Mouse (Mus musculus): Measurements from ENCODE around the gene Ampd3. TPM values are rescaled to one million over a fixed set of nuclear protein-coding genes. Genes with fewer than 3 reads are reported as not detected.

Gene Ampd3
- polyA plus RNA-seq, 1 experiment from 2014 or later, result 3.6 TPM

- Histone ChIP-seq H3K9me3 (replicated peaks; ENCODE audit: control insufficient read depth, low read length) (no peaks in the 10 kb centered on the region), H3K4me1 (ENCODE audit: control insufficient read depth, insufficient read depth, low read length) (no peaks in the 10 kb centered on the region; the same call in 1 of the 2 replicates), H3K36me3 (ENCODE audit: control insufficient read depth, insufficient read depth, low read length) (no peaks in the 10 kb centered on the region), H3K4me3 (ENCODE audit: low read depth, low read length) (no peak overlapping the region), H3K4me2 (ENCODE audit: low read length) (no peak overlapping the region), H3K27ac (ENCODE audit: low read depth, low read length) (no peak overlapping the region), H3K9ac (ENCODE audit: low read length) (no peak overlapping the region), H3K27me3 (replicated peaks; ENCODE audit: control insufficient read depth, insufficient read depth, low read length) (no peaks in the 10 kb centered on the region)
- 85% methylated on average over 8 of the region's 8 CpGs for WGBS
- DNase-seq (ENCODE audit: low spot score) (no peak), ATAC-seq (no peak)
Measured at GRCm38 (mm10) chr7:110784965-110785364, 17.0 kb downstream of the Ampd3 start.

GRCm38 (mm10) chr7:110785741-110786146, 17.7 kb downstream of the Ampd3 start:
- H3K4me1 ChIP-seq (ENCODE audit: control insufficient read depth, insufficient read depth, low read length), result no peaks in the 10 kb centered on the region; the same call in 1 of the 2 replicates
- H3K4me2 ChIP-seq (ENCODE audit: low read length), result no peak overlapping the region
- DNase-seq (ENCODE audit: low spot score), result no peak
- H3K9ac ChIP-seq (ENCODE audit: low read length), result no peak overlapping the region
- no peak for ATAC-seq
- H3K27me3 ChIP-seq (replicated peaks; ENCODE audit: control insufficient read depth, insufficient read depth, low read length), result no peaks in the 10 kb centered on the region
- H3K27ac ChIP-seq (ENCODE audit: low read depth, low read length), result no peak overlapping the region
- no peak overlapping the region for H3K4me3 ChIP-seq (ENCODE audit: low read depth, low read length)
- 83% methylated on average over 3 of the region's 3 CpGs for WGBS
- H3K9me3 ChIP-seq (replicated peaks; ENCODE audit: control insufficient read depth, low read length), result no peaks in the 10 kb centered on the region
- no peaks in the 10 kb centered on the region for H3K36me3 ChIP-seq (ENCODE audit: control insufficient read depth, insufficient read depth, low read length)

- H3K4me1 ChIP-seq (ENCODE audit: control insufficient read depth, insufficient read depth, low read length), result no peaks in the 10 kb centered on the region
- no peaks in the 10 kb centered on the region for H3K27me3 ChIP-seq (replicated peaks; ENCODE audit: control insufficient read depth, insufficient read depth, low read length)
- no peak overlapping the region for H3K4me2 ChIP-seq (ENCODE audit: low read length)
- no peak overlapping the region for H3K4me3 ChIP-seq (ENCODE audit: low read depth, low read length)
- no peak for ATAC-seq
- H3K9me3 ChIP-seq (replicated peaks; ENCODE audit: control insufficient read depth, low read length), result no peaks in the 10 kb centered on the region
- no peak for DNase-seq (ENCODE audit: low spot score)
- no peak overlapping the region for H3K9ac ChIP-seq (ENCODE audit: low read length)
- H3K36me3 ChIP-seq (ENCODE audit: control insufficient read depth, insufficient read depth, low read length), result no peaks in the 10 kb centered on the region
- H3K27ac ChIP-seq (ENCODE audit: low read depth, low read length), result no peak overlapping the region
- WGBS, result 77% methylated on average over 6 of the region's 6 CpGs
Measured at GRCm38 (mm10) chr7:110787310-110787709, 19.3 kb downstream of the Ampd3 start.

GRCm38 (mm10) chr7:110790878-110791277, 22.9 kb downstream of the Ampd3 start:
- Histone ChIP-seq H3K9me3 (replicated peaks; ENCODE audit: control insufficient read depth, low read length) (no peaks in the 10 kb centered on the region), H3K27ac (ENCODE audit: low read depth, low read length) (no peak overlapping the region), H3K4me1 (ENCODE audit: control insufficient read depth, insufficient read depth, low read length) (no peaks in the 10 kb centered on the region), H3K4me3 (ENCODE audit: low read depth, low read length) (no peak overlapping the region), H3K27me3 (replicated peaks; ENCODE audit: control insufficient read depth, insufficient read depth, low read length) (no peaks in the 10 kb centered on the region), H3K36me3 (ENCODE audit: control insufficient read depth, insufficient read depth, low read length) (no peaks in the 10 kb centered on the region), H3K4me2 (ENCODE audit: low read length) (no peak overlapping the region), H3K9ac (ENCODE audit: low read length) (no peak overlapping the region)
- ATAC-seq (no peak), DNase-seq (ENCODE audit: low spot score) (no peak)
- WGBS, result 88% methylated on average over 8 of the region's 8 CpGs

- H3K27ac ChIP-seq (ENCODE audit: low read depth, low read length), result no peak overlapping the region
- H3K36me3 ChIP-seq (ENCODE audit: control insufficient read depth, insufficient read depth, low read length), result no peaks in the 10 kb centered on the region
- no peak overlapping the region for H3K4me2 ChIP-seq (ENCODE audit: low read length)
- H3K4me3 ChIP-seq (ENCODE audit: low read depth, low read length), result no peak overlapping the region
- DNase-seq (ENCODE audit: low spot score) (no peak), ATAC-seq (no peak)
- H3K9me3 ChIP-seq (replicated peaks; ENCODE audit: control insufficient read depth, low read length), result no peaks in the 10 kb centered on the region
- no peak overlapping the region for H3K9ac ChIP-seq (ENCODE audit: low read length)
- no peaks in the 10 kb centered on the region for H3K4me1 ChIP-seq (ENCODE audit: control insufficient read depth, insufficient read depth, low read length)
- no peaks in the 10 kb centered on the region for H3K27me3 ChIP-seq (replicated peaks; ENCODE audit: control insufficient read depth, insufficient read depth, low read length)
- 81% methylated on average over 5 of the region's 5 CpGs for WGBS
Measured at GRCm38 (mm10) chr7:110792201-110792600, 24.2 kb downstream of the Ampd3 start.

- no peak for ATAC-seq
- no peak overlapping the region for H3K4me2 ChIP-seq (ENCODE audit: low read length)
- H3K9me3 ChIP-seq (replicated peaks; ENCODE audit: control insufficient read depth, low read length), result no peaks in the 10 kb centered on the region
- H3K27me3 ChIP-seq (replicated peaks; ENCODE audit: control insufficient read depth, insufficient read depth, low read length), result no peaks in the 10 kb centered on the region
- H3K9ac ChIP-seq (ENCODE audit: low read length), result no peak overlapping the region
- no peak for DNase-seq (ENCODE audit: low spot score)
- WGBS, result 86% methylated on average over 2 of the region's 2 CpGs
- no peak overlapping the region for H3K27ac ChIP-seq (ENCODE audit: low read depth, low read length)
- H3K36me3 ChIP-seq (ENCODE audit: control insufficient read depth, insufficient read depth, low read length), result no peaks in the 10 kb centered on the region
- no peak overlapping the region for H3K4me3 ChIP-seq (ENCODE audit: low read depth, low read length)
- no peaks in the 10 kb centered on the region for H3K4me1 ChIP-seq (ENCODE audit: control insufficient read depth, insufficient read depth, low read length)
Measured at GRCm38 (mm10) chr7:110792834-110793233, 24.8 kb downstream of the Ampd3 start.

GRCm38 (mm10) chr7:110794722-110795121, 26.7 kb downstream of the Ampd3 start:
- Histone ChIP-seq H3K4me3 (ENCODE audit: low read depth, low read length) (no peak overlapping the region), H3K9ac (ENCODE audit: low read length) (no peak overlapping the region), H3K4me1 (ENCODE audit: control insufficient read depth, insufficient read depth, low read length) (no peaks in the 10 kb centered on the region), H3K27ac (ENCODE audit: low read depth, low read length) (no peak overlapping the region), H3K4me2 (ENCODE audit: low read length) (no peak overlapping the region), H3K27me3 (replicated peaks; ENCODE audit: control insufficient read depth, insufficient read depth, low read length) (no peaks in the 10 kb centered on the region), H3K36me3 (ENCODE audit: control insufficient read depth, insufficient read depth, low read length) (no peaks in the 10 kb centered on the region), H3K9me3 (replicated peaks; ENCODE audit: control insufficient read depth, low read length) (no peaks in the 10 kb centered on the region)
- no peak for ATAC-seq
- WGBS, result 75% methylated on average over 4 of the region's 4 CpGs
- no peak for DNase-seq (ENCODE audit: low spot score)

- WGBS, result 77% methylated on average over 12 of the region's 12 CpGs
- no peak overlapping the region for H3K9ac ChIP-seq (ENCODE audit: low read length)
- H3K27me3 ChIP-seq (replicated peaks; ENCODE audit: control insufficient read depth, insufficient read depth, low read length), result no peaks in the 10 kb centered on the region
- no peaks in the 10 kb centered on the region for H3K4me1 ChIP-seq (ENCODE audit: control insufficient read depth, insufficient read depth, low read length)
- H3K4me2 ChIP-seq (ENCODE audit: low read length), result no peak overlapping the region
- H3K9me3 ChIP-seq (replicated peaks; ENCODE audit: control insufficient read depth, low read length), result no peaks in the 10 kb centered on the region
- no peaks in the 10 kb centered on the region for H3K36me3 ChIP-seq (ENCODE audit: control insufficient read depth, insufficient read depth, low read length)
- no peak overlapping the region for H3K27ac ChIP-seq (ENCODE audit: low read depth, low read length)
- DNase-seq (ENCODE audit: low spot score) (no peak), ATAC-seq (no peak)
- no peak overlapping the region for H3K4me3 ChIP-seq (ENCODE audit: low read depth, low read length)
Measured at GRCm38 (mm10) chr7:110796367-110797051, 28.5 kb downstream of the Ampd3 start.

GRCm38 (mm10) chr7:110797722-110798409, 29.9 kb downstream of the Ampd3 start:
- Histone ChIP-seq H3K27me3 (replicated peaks; ENCODE audit: control insufficient read depth, insufficient read depth, low read length) (no peaks in the 10 kb centered on the region), H3K4me2 (ENCODE audit: low read length) (no peak overlapping the region), H3K4me1 (ENCODE audit: control insufficient read depth, insufficient read depth, low read length) (no peaks in the 10 kb centered on the region), H3K36me3 (ENCODE audit: control insufficient read depth, insufficient read depth, low read length) (no peaks in the 10 kb centered on the region), H3K9me3 (replicated peaks; ENCODE audit: control insufficient read depth, low read length) (no peaks in the 10 kb centered on the region), H3K4me3 (ENCODE audit: low read depth, low read length) (no peak overlapping the region), H3K27ac (ENCODE audit: low read depth, low read length) (no peak overlapping the region), H3K9ac (ENCODE audit: low read length) (no peak overlapping the region)
- 87% methylated on average over 11 of the region's 11 CpGs for WGBS
- no peak for ATAC-seq
- DNase-seq (ENCODE audit: low spot score), result no peak
